Mouse (Mus musculus): ENCODE data around the gene Pcgf3. TPM values are rescaled to one million over a fixed set of nuclear protein-coding genes. Genes with fewer than 3 reads are reported as not detected.

Gene Pcgf3
- 20.0 and 21.1 TPM in 2 replicates for polyA plus RNA-seq (2016; fragmentation: Nextera tagmentation; extraction: Ambion mirVana)

DNA sequence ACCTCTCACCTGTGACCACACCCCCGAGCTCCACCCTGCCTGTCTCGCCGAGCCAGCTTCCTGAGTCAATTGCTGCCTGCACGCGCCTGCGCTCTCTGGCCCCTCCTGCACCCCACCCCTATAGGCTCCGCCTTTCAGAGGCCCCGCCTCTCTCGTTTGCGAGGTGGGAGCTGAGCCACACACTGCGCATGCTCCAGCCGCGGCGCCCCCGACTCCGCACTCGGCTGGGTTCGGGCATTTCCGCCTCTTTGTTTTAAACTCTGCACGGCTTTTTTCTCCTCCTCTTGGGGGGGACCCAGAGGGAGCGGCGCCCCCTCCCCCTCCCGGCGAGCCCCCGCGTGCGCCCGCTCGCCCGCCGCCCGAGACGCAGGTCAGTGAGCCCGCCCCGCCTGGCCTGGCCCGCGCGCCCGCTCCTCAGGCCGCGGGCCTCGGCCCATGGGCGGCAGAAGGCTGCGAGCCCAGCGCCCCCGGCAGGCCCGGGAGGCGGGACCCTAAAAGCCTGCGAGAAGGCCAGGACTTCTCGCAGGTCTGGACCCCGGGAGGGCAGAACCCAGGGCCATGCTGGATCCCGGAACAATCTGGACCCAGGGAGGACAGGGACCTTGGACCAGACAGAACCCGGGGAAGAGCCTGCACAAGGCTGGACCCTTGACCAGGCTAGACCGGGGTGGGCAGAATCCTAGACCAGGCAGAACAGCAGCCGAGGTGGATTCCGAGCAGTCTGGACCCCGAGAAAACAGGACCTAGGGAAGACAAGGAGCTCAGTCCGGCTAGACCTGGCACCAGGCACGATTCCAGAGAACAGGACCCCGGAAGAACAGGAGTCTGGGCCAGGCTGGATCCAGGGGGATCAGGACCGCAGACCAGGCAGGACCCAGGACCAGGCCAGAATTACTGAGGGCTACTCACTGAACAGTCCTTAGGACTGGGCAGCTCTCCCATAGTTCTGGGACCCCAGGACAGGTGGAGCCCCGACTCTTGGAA is at the start of gene Pcgf3:
TSS of gene Pcgf3 (plus strand) at position 151 of the 984 bp plus-strand sequence.
- DNase-seq (ENCODE audit: extremely low spot score, low spot score) = peak; percentile 97
- peaks cover 21% of the 10 kb centered on the region for H3K27me3 ChIP-seq (ENCODE audit: poor library complexity, severe bottlenecking)
- WGBS = 1% methylated on average over 61 of the region's 62 CpGs
- H3K27ac ChIP-seq = peak within 1 kb of the TSS; percentile 97
- peaks cover 16% of the 10 kb centered on the region for H3K36me3 ChIP-seq (replicated peaks)
- no peaks in the 10 kb centered on the region for H3K9me3 ChIP-seq
- H3K4me1 ChIP-seq = peaks cover 37% of the 10 kb centered on the region
- peak within 1 kb of the TSS; percentile 91 for H3K4me3 ChIP-seq

DNA sequence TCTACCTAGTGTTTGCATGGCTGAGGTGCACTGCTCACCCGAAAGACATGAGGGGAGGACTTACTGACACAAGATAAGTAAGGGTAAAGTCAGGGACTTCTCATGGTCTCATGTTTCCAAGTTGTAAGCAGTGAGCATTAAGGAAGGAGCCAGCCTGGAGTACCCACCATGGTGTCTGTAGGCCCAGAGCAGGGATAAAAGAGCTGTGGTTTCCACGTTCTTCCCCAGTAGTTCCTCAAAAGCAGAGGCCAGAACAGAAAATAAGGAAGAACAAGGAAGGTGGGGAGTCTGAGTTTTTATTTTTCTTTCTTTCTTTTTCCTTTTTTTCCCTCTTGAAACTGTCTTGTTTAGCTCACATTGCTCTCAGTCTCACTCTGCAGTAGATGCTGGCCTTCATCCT is 46.3 kb upstream of the Pcgf3 start:
- no peaks in the 10 kb centered on the region for H3K36me3 ChIP-seq (replicated peaks)
- no peaks in the 10 kb centered on the region for H3K4me1 ChIP-seq
- no peak for DNase-seq (ENCODE audit: extremely low spot score, low spot score)
- H3K27ac ChIP-seq = no peak overlapping the region
- 76% methylated on average over 2 of the region's 2 CpGs for WGBS
- H3K9me3 ChIP-seq = no peaks in the 10 kb centered on the region
- H3K27me3 ChIP-seq (ENCODE audit: poor library complexity, severe bottlenecking) = no peaks in the 10 kb centered on the region
- no peak overlapping the region for H3K4me3 ChIP-seq

DNA sequence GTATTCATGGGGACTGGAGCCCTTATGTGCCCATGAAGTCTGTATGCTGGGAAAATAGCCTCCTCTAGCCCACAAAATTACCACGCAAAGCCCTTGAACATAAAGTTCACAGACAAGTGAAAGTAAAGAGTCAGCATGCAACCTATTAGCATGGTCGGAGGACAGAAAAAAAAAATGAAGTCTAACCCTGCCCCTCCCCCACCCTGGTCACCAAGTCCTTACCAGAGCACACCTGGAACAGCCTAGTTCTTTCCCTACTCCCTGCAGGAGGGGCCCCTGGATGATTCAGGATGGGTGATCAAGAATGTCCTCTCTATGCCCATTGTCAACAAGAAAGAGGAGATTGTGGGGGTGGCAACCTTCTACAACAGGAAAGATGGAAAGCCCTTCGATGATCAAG is 38.3 kb upstream of the Pcgf3 start:
- 83% methylated on average over 3 of the region's 3 CpGs for WGBS
- Histone ChIP-seq H3K9me3 (no peaks in the 10 kb centered on the region), H3K4me3 (no peak overlapping the region), H3K4me1 (no peaks in the 10 kb centered on the region), H3K36me3 (replicated peaks) (no peaks in the 10 kb centered on the region), H3K27ac (no peak overlapping the region), H3K27me3 (ENCODE audit: poor library complexity, severe bottlenecking) (no peaks in the 10 kb centered on the region)
- no peak for DNase-seq (ENCODE audit: extremely low spot score, low spot score)

DNA sequence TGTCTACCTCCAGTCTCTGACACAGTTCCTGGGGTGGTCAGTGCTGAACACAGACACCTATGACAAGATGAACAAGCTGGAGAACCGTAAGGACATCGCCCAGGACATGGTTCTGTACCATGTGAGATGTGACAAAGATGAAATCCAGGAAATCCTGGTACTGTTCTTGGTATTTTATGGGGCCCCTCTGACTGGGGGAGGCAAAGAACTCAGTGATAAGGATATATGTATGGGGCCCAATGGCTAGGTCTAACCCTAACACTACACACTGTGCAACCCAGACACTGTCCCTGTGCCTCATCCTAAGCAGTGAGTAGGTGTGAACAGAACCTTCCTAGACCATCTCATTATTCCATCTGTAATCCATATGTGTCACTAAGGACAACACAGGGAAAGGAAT is 37.6 kb upstream of the Pcgf3 start:
- H3K27me3 ChIP-seq (ENCODE audit: poor library complexity, severe bottlenecking) = no peaks in the 10 kb centered on the region
- no peak overlapping the region for H3K4me3 ChIP-seq
- H3K27ac ChIP-seq = no peak overlapping the region
- H3K4me1 ChIP-seq = no peaks in the 10 kb centered on the region
- no peaks in the 10 kb centered on the region for H3K36me3 ChIP-seq (replicated peaks)
- H3K9me3 ChIP-seq = no peaks in the 10 kb centered on the region
- WGBS = 95% methylated on average over 2 of the region's 2 CpGs
- DNase-seq (ENCODE audit: extremely low spot score, low spot score) = no peak

DNA sequence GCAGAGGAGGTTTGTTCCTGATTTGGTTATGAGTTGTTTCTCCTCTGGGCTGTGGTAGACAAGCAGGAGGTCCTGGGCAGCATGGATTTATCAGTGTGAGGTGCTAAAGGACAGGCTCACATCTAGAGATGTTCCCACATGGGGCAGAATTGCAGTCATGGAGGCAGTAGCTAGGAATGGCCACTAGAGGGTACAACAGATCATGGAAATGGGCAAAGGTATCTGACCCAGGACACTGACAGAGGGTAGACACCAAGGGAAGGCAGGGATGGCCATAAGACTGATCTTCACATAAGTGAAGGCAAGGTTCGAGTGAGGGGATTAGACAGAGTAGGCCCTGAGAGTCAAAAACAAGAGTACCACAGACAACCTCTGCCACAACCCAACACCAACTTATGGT is 33.8 kb upstream of the Pcgf3 start:
- H3K36me3 ChIP-seq (replicated peaks) = peaks cover 29% of the 10 kb centered on the region
- peak; percentile 29 for DNase-seq (ENCODE audit: extremely low spot score, low spot score)
- no peak overlapping the region for H3K4me3 ChIP-seq
- H3K27ac ChIP-seq = no peak overlapping the region
- H3K27me3 ChIP-seq (ENCODE audit: poor library complexity, severe bottlenecking) = no peaks in the 10 kb centered on the region
- 70% methylated on average over 1 of the region's 1 CpGs for WGBS
- H3K4me1 ChIP-seq = no peaks in the 10 kb centered on the region
- no peaks in the 10 kb centered on the region for H3K9me3 ChIP-seq

DNA sequence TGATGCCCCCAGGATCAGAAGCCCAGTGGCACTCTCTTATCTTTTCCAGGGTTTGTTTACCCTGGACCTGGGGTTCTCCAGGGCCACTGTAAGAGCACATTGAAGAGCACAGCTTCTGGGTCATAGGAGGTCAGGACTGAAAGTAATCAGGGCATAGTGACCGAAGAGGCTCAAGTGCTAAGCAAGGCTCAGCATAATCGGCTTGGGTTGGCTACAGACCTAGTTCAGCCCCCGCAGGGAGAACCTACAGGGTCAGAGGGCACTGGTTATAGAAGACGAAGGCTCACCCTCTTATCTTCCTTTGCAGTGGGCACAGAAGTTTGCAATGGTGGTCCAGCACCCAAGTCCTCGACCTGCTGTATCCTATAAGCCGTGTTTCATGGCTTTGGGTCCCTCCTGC is 29.8 kb upstream of the Pcgf3 start:
- H3K27ac ChIP-seq = no peak overlapping the region
- H3K27me3 ChIP-seq (ENCODE audit: poor library complexity, severe bottlenecking) = no peaks in the 10 kb centered on the region
- DNase-seq (ENCODE audit: extremely low spot score, low spot score) = no peak
- 92% methylated on average over 6 of the region's 6 CpGs for WGBS
- H3K36me3 ChIP-seq (replicated peaks) = peaks cover 38% of the 10 kb centered on the region
- no peak overlapping the region for H3K4me3 ChIP-seq
- H3K9me3 ChIP-seq = no peaks in the 10 kb centered on the region
- H3K4me1 ChIP-seq = peaks cover 17% of the 10 kb centered on the region

DNA sequence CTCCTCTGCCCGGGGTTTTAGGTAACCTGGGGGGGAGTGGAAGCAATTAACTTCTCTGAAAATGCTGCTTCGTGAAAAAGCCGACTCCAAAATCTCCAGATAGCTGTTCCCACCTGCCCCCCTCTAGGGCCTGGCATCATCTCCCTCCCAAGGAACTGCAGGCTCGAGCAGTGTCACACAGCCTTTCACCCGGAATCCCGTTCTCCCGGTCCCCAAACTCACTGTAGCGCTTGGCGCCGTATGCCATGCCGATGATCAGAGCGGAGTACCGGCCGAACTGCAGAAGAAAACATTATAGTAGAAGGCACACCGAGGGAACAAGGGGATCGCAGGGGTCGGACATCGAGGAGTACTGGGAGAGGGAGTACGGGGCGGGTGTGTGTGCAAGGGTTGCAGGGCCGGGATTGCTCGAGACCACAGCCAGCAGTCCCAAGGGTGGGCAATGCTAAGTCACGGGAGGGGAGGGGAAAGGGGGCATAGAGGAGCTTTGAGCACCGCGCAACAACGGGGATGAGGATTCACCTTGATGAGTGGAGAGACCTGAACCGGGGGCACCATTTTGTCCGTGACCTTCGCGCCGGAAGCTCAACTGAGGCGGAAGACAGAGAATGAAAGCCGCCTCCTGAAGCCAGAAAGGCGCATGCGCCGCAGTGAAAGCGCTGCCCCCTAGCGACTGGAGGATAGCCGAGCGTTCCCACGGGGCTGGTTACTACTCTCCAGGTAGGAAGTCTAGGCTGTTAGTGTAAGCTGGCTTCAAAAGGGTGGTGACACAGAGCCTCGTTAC is 27.0 kb upstream of the Pcgf3 start, which contains the start of gene Atp5k:
TSS of gene Atp5k (minus strand) at position 645 of the 784 bp plus-strand sequence.
- peak within 1 kb of the TSS; percentile 92 for H3K27ac ChIP-seq
- peak; percentile 90 for DNase-seq (ENCODE audit: extremely low spot score, low spot score)
- H3K9me3 ChIP-seq = no peaks in the 10 kb centered on the region
- WGBS = 1% methylated on average over 42 of the region's 42 CpGs
- no peaks in the 10 kb centered on the region for H3K27me3 ChIP-seq (ENCODE audit: poor library complexity, severe bottlenecking)
- H3K4me1 ChIP-seq = peaks cover 17% of the 10 kb centered on the region
- H3K4me3 ChIP-seq = peak within 1 kb of the TSS; percentile 96
- peaks cover 37% of the 10 kb centered on the region for H3K36me3 ChIP-seq (replicated peaks)

DNA sequence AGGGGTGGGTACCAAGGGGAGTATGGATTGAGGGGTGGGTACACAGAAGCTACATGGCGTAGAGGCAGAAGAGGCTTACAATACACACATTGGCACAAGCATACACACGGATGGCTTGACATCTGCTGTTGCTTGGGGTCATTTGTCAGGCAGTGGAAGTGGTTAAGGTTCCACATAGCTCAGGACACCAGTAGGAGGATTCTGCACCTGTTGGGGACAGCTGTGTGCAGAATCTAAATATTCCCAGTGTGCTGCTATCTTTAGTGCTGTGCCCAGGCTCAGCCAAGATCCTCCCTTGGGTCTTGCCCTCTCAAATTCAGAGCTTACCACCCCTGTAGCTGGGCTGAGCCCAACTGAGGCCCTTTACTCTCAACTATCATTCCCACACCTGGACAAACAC is 24.9 kb upstream of the Pcgf3 start:
- Histone ChIP-seq H3K4me3 (no peak overlapping the region), H3K4me1 (peaks cover 17% of the 10 kb centered on the region), H3K36me3 (replicated peaks) (peaks cover 19% of the 10 kb centered on the region), H3K27me3 (ENCODE audit: poor library complexity, severe bottlenecking) (no peaks in the 10 kb centered on the region), H3K27ac (no peak overlapping the region), H3K9me3 (no peaks in the 10 kb centered on the region)
- WGBS = 83% methylated on average over 2 of the region's 2 CpGs
- DNase-seq (ENCODE audit: extremely low spot score, low spot score) = no peak

DNA sequence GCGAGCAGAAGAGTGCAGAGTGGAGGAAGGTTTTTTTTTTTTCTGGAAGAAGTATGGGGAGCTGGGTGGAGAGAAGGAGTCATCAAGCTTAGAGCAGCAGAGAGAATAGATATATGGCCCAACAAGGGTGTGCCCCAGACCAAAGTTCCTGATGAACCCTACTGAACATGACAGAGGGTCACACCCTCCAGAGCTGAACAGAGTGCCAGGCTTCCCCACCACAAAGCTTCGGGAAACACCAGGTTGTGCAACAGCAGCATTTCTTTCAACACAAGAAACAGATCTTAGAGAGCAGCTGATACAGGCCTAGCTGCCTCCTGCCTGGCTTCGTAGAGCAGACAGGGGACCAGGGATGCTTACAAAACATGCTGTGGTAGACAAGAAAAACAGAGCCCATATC is 14.1 kb upstream of the Pcgf3 start:
- H3K36me3 ChIP-seq (replicated peaks) = no peaks in the 10 kb centered on the region
- H3K4me3 ChIP-seq = no peak overlapping the region
- H3K27ac ChIP-seq = no peak overlapping the region
- DNase-seq (ENCODE audit: extremely low spot score, low spot score) = no peak
- no peaks in the 10 kb centered on the region for H3K9me3 ChIP-seq
- H3K4me1 ChIP-seq = peaks cover 19% of the 10 kb centered on the region
- H3K27me3 ChIP-seq (ENCODE audit: poor library complexity, severe bottlenecking) = peaks cover 43% of the 10 kb centered on the region
- 77% methylated on average over 3 of the region's 3 CpGs for WGBS

DNA sequence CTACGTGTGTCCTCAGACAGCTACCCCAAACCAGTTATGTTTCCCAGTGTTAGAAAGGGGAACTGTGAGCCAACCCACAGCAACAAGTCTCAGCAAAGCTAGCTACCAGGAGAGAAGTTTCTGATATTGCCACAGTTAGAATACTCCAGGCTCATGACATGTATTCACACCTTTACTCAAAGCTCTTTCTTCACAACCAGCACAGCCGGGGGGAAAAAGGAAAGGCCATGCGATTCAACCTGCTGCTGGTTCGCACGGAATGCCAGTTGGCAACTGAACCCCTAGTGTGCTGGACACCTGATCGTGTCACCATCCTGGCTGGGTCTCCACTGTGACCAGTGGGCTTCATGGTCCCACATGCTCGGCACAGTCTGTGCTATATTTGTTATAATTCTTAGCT is 13.2 kb upstream of the Pcgf3 start:
- H3K27ac ChIP-seq = no peak overlapping the region
- WGBS = 87% methylated on average over 7 of the region's 7 CpGs
- no peaks in the 10 kb centered on the region for H3K36me3 ChIP-seq (replicated peaks)
- DNase-seq (ENCODE audit: extremely low spot score, low spot score) = no peak
- H3K27me3 ChIP-seq (ENCODE audit: poor library complexity, severe bottlenecking) = peaks cover 43% of the 10 kb centered on the region
- no peaks in the 10 kb centered on the region for H3K9me3 ChIP-seq
- peak overlapping the region; percentile 49; the same call in 1 of the 2 replicates for H3K4me3 ChIP-seq
- H3K4me1 ChIP-seq = peaks cover 19% of the 10 kb centered on the region

DNA sequence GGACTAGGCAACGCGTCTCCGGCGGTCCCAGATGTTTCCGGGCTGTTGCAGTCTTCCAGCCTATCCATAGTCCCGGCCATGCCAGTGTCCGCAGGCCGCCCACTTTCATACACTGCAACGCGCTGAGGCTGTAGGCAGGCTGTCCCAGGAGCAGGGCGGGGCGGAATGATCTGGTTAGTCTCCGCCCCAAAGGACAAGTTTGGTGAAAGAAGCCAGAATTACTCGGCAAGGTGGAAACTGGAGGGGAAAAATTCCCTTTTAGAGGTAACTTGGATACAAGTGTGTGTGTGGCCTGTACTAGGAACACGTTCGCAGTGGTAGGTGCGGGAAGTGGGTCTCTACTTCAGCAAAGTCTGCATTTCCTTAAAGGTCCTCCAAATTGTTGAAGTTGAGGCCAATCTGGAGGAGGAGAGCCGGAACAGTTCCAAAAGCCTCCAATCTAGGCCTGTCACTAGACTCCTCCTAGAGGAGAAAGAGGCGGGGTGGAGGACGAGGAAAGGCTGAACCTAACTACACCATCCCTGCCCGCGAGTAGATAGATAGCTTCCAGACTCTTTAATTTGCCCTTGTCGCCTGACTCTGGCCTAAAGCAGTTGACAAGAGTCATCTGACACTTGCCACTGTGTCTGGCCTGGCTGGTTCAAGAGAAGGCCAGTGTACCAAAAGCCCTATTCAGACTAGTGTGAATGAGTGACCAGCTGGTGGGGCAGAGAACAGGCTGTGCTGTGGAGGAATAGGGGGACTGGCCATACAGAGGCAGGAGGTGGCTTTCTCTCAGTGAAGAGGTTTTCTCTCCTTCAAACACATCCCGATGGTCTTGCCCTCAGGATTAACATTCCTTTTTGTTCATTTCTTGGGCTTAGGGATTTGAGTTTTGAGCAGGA is 12.0 kb upstream of the Pcgf3 start, which contains the start of gene Mfsd7a:
TSS of gene Mfsd7a (minus strand) at position 107 of the 884 bp plus-strand sequence.
- DNase-seq (ENCODE audit: extremely low spot score, low spot score) = peak; percentile 63
- Histone ChIP-seq H3K9me3 (no peaks in the 10 kb centered on the region), H3K36me3 (replicated peaks) (no peaks in the 10 kb centered on the region), H3K27me3 (ENCODE audit: poor library complexity, severe bottlenecking) (peaks cover 43% of the 10 kb centered on the region), H3K27ac (peak within 1 kb of the TSS; percentile 26; the same call in 1 of the 2 replicates), H3K4me1 (peaks cover 19% of the 10 kb centered on the region), H3K4me3 (peak within 1 kb of the TSS; percentile 49)
- WGBS = 14% methylated on average over 24 of the region's 24 CpGs

Data from forebrain, embryonic 10.5 days (tissue).